Mouse (Mus musculus): ENCODE data around the gene Utp20.

The Utp20 gene

GRCm38 (mm10) chr10:88716986-88717755, 109.4 kb downstream of the Utp20 start:
- DNase-seq (ENCODE audit: low spot score), result no peak

GRCm38 (mm10) chr10:88715621-88716020, 111.0 kb downstream of the Utp20 start:
- DNase-seq (ENCODE audit: low spot score), result no peak

GRCm38 (mm10) chr10:88714744-88715143, 111.9 kb downstream of the Utp20 start:
- no peak for DNase-seq (ENCODE audit: low spot score)

- no peak for DNase-seq (ENCODE audit: low spot score)
These were observed 114.2 kb downstream of the Utp20 start for GRCm38 (mm10) chr10:88712359-88712758.

- no peak for DNase-seq (ENCODE audit: low spot score)
These were observed 117.7 kb downstream of the Utp20 start for GRCm38 (mm10) chr10:88708671-88709523.

- no peak for DNase-seq (ENCODE audit: low spot score)
These were observed 125.7 kb downstream of the Utp20 start for GRCm38 (mm10) chr10:88700938-88701337.
